Mouse (Mus musculus) thymus, postnatal 0 days (tissue): Measurements from ENCODE around the gene Imp3. TPM values are rescaled to one million over a fixed set of nuclear protein-coding genes. Genes with fewer than 3 reads are reported as not detected.
A peak's percentile ranks its signal among the peaks of the same experiment; 100 is the strongest.
"Not testable (repeated sequence)": the region's sequence is repeated elsewhere in the genome, so short reads cannot be mapped to it uniquely, and the experiment has no call there.

Source experiments
- DNase-seq: peaks from one replicate; pipeline ENCODE4 v3.0.0-alpha.2; 2015; ENCODE audit warnings: low spot score
- polyA plus RNA-seq: library from polyadenylated mRNA; unstranded; fragments of >200 nt; fragmentation: Nextera tagmentation; extraction: Ambion mirVana; gene quantifications from 2 replicates; pipeline ENCODE4 v1.2.1, GENCODE M21; 2015

The Imp3 gene
- polyA plus RNA-seq, 1 experiment from 2014 or later, result 160 TPM

DNA sequence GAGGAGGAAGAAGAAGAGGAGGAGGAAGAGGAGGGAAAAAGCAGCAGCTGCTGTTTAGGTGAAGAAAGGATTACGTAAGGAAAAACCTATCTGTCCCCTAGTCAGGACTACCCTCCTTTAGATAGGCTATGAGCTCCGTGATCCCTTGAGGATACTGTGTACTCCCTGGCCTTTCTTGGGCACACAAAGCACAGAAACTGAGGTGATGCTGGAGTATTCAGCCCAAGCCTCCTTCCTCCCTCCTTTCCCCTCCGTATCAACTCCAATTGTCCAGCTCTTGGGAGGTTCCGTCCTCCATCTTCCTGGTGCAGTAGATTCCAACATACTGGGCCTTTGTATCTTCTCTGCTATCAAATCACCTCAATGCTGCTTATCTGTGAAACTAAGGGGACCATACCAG, 14.5 kb upstream of the Imp3 start:
- no peak for DNase-seq

- DNase-seq, result no peak
Observed at GRCm38 (mm10) chr9:56923841-56924650, 13.2 kb upstream of the Imp3 start.

DNA sequence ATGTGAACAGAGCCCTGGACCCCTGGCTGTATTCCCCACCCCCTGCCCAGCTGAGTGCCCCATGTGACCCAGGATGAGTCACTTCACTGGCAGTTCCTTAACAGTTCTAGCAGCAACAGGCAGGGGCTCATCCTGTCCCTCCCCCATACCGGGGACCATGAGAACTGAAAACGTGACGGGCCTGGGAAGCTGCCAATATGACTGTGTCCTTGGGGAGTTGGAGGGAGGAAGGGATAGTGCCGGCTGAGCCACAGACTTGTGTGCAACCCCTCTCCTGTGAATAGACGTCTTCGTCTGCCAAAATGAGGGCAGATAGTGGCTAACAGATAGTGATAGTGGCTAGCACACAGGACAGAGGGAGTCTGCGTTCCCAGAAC, 12.6 kb upstream of the Imp3 start:
- no peak for DNase-seq

- DNase-seq, result no peak
Observed at GRCm38 (mm10) chr9:56925291-56926024, 11.8 kb upstream of the Imp3 start.

DNA sequence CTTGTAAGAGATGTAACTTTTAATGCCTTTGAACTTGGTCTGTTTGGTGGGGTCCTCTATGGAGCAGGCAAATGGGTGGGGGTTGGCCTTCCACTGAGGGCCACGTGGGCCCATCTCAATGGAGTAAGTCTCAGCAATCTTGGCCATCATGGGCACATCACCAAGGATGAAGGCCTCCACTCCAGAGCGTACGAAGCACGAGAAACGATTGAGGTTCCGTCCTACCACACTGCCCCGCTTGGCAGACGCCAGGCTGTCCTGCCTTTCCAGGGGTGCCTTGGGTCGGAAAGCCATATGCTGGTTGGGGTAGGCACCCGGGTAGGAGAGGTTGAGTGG, 11.3 kb upstream of the Imp3 start:
- DNase-seq, result no peak

- no peak for DNase-seq
Observed at GRCm38 (mm10) chr9:56926387-56926786, 10.9 kb upstream of the Imp3 start.

- DNase-seq, result peak; percentile 41
Observed at GRCm38 (mm10) chr9:56927191-56928012, 9.9 kb upstream of the Imp3 start.

DNA sequence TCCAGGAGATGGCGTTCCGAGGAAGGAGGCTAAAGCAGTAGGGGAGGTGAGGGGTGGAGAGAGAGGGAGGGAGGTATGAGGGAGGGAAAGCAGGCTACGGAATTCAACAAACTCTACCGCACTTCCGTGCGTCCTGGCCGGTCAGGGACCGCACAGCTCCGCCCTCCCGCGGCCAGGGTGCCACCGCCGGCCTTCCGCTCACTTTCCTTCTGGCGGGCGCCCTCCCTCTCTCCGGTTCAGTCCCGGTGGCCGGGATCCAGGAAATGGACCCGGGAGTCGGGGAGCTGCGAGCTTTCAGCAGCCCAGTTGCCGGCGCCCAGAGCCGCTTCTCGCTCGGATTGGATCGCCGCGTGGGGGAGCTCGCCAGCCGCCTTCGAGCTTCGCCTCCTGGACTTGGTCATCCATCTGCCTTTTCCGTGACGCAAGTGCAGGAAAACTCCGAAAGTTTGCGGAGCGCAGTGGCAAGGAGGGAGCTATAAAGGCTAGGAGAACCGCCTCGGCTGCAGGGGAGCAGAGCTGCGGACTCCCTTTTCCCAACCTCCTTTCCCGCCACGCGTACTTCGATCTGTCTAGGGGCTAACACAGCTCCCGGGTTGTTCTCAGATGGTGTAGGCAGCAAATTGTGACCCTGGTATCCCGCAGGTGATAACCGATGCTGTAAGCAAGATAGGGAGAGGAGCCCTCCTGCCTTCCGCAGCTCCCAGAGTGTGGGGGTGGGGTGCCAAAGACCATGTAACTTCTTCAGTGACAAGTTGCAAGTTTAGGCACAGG, 9.0 kb upstream of the Imp3 start, which contains the start of gene Snx33:
Gene Snx33 (minus strand): TSS at position 331 of the 771 bp plus-strand sequence.
- peak; percentile 69 for DNase-seq

DNA sequence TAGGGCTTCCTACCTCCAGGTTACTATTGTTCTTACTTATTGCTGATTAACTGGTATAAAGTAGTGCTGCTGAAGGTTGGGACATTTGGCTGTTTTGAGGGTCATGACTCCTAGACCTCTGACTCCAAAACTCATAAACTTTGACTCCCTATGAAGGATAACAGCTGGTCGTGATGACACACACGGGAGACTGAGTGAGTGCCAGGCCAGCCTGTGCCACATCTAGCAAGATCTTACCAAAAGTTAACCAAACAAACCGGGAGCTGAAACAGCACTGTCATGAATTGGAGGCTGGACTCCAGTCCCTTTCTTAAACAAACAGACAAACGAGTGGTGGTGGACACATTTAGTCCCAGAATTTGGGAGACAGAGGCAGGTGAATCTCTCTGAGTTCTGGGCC, 7.8 kb upstream of the Imp3 start:
- no peak for DNase-seq

DNA sequence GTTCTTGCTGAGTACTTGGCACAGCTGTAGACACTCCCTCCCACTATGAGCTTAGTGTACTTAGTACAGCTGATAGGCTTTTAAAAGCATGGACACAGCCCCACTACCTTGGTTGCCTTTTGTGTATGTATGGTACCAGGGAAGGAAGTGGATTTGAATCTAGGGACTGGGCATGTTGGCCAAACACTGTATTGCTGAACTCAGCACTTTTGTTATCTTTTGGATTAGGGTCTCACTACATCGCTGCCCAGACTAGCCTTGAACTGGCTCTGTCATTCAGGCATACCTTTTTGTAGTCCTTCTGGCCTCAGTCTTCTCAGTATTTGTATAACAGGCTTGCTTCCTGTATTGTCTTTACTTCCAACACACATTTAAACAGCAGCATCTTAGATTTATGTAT, 6.7 kb upstream of the Imp3 start:
- no peak for DNase-seq

- no peak for DNase-seq
Observed at GRCm38 (mm10) chr9:56936861-56937222, 433 bp upstream of the Imp3 start.

DNA sequence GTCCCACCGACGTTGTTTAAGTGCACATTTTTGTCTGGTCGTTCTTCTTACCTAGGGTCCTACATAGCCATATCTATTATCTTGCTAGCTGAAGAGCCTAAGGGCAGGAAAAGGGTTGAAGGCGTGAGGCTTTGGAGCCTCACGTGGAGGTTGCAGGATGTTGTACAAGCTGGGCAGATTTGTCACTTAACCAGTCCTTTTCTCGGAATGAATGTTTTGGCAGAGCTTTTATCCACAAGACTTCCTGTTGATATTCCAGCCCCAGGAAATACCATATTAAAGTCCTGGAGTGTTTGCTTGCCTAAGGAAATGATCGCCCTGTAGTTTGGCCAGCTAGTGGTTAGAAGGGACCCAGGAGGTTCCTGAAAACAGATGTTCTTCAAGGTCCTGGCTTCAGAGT, 1.1 kb downstream of the Imp3 start:
- no peak for DNase-seq

DNA sequence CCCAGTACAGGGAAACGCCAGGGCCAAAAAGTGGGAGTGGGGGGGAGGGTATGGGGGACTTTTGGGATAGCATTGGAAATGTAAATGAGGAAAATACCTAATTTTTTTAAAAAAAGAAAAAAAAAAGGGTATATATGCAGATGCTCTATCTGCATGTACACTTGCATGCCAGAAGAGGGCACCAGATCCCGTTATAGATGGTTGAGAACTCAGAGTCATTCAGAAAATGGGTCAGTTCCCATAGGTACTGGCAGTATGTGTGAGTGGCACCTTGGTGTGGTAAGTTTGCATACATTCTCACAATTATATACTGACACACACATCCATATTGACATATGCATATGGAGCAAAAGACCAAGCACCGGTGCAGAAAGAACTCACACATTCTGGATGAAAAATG, 10.2 kb downstream of the Imp3 start:
- DNase-seq, result peak; percentile 50

DNA sequence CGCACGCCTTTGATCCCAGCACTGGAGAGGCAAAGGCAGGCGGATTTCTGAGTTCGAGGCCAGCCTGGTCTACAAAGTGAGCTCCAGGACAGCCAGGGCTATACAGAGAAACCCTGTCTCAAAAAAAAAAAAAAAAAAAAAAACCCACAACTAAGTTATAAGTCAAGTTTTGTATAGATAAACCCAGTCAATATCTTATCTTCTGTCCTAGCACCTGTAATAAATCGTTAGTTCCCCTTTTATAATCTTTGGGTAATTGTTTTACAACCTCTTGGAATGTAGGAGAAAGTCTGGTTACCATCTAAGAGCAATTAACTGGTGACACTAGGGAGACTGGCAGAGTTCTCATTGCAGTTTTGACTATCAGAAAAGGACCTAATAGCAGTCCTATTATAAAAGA, 11.4 kb downstream of the Imp3 start:
- not testable (repeated sequence) for DNase-seq

DNA sequence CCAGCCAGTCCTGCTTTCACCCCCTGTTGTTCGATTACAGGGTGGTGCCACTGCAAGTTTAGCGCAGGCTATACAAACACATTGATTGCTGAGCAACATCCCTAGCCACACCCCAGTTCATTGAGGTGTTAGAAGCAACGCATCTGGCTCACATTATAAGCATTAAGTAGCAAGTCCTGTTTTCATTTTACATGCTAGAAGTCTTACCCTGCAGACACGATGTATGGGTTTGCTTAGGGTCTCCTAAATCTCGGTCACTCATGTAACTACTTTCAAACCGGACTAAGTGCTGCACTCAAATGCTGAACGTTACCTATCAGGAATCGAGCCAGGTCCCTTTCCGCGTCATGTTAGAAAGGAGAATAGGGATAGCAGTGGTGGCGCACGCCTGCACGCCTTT, 12.5 kb downstream of the Imp3 start:
- DNase-seq, result no peak

DNA sequence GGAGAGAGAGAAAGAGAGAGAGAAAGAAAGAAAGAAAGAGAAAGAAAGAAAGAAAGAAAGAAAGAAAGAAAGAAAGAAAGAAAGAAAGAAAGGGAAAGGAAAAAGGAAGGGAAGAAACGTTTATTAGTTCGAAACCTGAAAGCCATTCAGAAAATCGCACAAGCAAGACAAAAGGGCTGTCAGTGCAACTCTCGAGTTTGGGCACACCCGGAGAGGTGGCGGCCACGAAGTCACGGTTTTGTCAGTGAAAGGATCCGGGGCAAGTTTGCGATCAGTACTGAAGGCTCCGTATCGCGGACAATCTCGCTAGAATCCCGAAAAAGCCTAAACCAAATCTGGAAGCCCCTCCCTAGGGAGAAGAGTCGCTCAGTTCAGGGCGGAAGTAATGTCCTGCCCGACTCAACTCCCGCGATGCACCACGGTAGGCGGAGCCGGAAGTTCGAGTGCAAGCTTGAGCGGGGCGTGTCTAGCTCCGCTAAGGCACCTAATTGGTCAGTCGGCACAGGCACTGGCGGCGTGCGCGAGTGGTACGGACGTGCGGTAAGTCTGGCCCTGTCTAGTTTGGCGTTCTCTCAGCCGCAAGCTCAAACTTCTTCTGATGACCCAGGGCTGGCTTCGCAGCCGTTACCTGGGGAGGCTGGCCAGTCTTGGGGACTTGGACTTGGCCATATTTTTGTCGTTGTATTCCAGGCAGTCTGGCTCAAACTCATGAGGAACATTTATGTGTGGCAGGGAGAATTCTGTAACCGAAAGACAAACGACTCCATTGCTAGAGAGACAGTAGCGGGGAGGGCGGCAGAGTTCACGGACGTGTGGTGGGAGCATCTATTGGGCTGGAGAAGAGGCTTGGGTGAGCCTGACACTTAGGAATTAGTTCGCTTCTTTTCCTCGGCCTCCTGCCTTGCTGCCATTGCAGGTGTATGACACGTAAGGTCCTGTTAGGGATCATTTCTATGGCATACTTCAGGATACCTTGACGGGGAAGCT, 13.4 kb downstream of the Imp3 start, which contains the start of gene Snupn:
Gene Snupn (plus strand): TSS at position 465 of the 987 bp plus-strand sequence.
- DNase-seq, result peak; percentile 99

GRCm38 (mm10) chr9:56953562-56953961, 16.3 kb downstream of the Imp3 start:
- DNase-seq, result no peak

DNA sequence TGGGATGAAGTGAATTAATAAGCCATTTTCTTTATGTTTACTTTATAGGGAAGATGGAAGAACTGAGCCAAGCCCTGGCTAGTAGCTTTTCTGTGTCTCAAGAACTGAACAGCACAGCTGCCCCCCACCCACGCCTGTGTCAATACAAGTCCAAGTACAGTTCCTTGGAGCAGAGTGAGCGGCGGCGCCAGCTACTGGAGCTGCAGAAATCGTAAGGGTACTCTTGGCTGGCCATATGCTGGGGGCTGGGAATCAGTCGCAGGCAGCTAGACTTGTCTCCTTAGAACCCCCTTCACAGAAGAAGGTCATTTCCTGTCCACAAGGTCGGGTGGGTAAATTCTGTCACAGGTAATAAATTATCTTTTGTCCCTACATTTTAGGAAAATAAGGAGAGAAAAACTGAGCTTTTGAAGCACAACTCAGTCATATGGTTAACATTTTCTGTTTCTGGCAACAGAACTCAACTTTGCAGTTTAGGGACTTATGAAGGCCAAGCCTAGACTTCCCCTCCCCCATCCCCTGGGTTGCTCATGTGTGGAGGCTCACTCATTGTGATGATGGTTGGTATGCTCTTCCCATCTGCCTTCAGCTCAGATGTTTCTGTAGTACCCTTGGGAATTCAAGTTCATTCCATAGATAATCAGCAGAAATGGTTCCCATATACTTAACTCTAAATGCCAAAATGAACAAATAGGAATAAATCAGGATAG, 19.8 kb downstream of the Imp3 start:
- DNase-seq, result no peak

DNA sequence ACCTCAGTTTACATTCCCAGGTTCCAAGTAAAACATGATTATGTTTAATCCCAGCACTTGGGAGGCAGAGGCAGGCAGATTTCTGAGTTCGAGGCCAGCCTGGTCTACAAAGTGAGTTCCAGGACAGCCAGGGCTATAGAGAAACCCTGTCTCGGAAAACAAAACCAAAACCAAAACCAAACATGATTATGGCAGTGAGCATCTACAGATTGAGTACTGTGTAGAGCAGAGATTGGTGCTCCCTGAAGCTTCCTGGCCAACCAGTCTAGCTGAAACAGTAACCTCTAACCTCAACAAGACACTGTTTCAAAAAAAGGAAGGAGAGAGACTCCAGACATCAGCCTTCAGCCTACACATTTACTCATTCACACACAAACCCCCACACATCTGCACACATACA, 21.4 kb downstream of the Imp3 start:
- no peak for DNase-seq
